Mouse (Mus musculus) right cerebral cortex, postnatal 10 days (tissue): ENCODE measurements around the gene Bmp5.
A peak's percentile ranks its signal among the peaks of the same experiment; 100 is the strongest.

ENCODE experiments used
- DNase-seq, 2 experiments: peaks; one replicate each; pipeline ENCODE4 v3.0.0; 2021; ENCODE audit warnings: low spot score in 2 of 2

Bmp5 gene

DNA sequence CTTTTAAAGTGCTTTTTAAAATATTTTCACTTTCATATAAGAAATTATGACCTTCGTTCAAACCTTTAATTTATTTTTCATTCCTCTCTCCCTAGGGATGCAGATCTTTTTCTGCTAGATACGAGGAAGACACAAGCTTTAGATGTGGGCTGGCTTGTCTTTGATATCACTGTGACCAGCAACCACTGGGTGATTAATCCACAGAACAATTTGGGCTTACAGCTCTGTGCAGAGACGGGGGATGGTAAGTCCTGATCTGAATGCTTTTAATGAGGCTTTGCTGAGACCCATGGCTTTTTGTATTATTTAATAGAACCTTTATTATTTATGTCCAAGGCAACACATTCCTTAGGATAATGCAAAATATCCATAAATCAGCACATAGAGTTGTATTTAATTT lies 64.3 kb downstream of the Bmp5 start:
- DNase-seq = no peak

DNA sequence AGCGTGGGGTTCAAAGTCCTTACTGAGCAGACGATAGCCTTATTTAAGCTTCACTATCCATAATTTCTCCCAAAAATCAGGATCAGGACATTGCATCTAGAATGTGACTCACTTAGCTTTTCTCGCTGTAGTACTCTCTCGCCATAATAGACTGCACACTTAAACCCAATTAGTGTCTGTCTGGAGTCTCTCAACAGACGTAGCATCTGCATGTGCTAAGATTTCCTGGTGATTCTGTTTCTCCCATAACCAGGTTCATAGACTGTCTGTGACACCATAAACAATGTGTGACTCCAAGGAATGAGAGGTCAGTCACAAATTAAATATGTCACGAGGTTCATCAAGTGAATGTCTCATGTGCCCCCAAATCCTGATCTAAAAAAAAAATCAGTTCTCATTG lies 65.7 kb downstream of the Bmp5 start:
- no peak for DNase-seq

DNA sequence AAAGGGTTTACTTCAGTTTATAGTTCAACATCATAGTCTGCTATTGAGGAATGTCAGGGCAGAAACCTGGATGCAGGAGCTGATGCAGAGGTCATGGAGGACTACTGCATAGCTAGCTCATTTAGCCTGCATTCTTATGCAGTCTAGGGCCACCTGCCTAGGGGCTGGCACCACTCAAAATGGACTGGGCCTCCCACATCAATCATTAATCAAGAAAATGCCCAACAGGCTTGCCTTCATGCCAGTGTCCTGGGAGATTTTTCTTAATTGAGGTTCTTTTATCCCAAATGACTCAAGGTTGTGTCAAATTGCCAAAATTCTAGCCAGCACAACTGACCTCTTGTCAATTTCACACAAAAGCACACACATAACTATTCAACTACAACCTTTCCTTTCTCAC lies 70.8 kb downstream of the Bmp5 start:
- no peak for DNase-seq

DNA sequence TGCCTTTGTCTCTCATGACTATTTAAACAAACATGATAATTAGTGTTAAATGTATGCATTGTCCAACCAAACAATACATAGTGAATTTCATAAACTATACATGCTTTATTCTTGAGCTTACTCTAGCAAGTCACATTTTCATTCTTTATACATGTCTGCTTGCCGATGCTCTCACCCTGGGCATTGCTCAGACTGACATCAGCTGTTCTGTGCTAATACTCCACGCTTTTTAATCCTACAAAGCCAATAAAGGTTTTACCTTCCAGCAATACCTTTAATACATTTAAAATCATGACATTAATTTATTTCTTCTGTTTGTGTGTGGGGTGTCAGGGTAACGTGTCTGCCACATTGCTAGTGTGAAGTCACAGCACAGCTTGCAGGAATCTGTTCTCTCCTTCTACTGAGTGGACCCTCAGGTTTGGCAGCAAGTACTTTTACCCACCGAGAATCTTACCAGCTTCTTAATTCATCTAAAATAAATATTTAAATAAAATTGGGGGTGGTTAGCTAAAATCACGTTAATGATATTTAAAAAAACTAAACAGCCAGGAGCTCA lies 75.6 kb downstream of the Bmp5 start:
- DNase-seq = no peak

DNA sequence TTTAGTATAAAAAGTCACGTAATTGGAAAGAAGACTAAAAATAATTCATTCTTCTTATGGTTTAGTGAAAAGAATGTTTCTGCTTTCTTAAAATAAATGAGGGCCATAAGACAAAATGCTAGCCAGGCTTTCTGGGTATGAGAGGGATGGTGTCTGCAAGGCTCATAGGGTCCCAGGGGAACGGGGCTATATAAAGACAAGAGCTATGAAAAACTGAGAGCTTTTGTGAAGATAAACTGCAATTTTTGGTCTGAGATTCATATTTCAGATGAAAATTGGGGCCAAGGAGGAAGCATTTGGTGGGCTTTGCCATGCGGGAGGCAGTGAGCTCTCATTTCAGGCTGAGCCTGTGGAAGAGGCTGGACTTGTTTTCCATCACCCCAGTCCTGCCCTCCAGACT lies 83.0 kb downstream of the Bmp5 start:
- no peak for DNase-seq

DNA sequence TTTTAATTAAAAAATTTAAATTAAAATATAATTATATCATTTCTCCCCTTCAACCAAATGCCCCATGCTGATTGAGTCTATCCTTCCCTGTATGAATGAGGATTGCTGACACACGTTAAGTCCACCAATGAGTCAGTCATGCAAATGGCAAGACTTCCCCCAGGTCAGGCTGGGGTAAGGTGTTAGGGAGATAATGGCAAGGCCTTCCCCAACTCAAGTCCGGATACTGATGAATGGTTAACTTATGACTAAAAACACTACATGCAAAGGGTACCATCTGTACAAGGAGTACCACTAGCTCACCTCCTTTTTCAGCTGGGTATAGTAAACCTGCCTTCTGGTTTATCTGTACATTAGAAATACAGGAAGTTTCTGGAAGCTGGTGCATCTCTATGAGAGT lies 83.8 kb downstream of the Bmp5 start:
- DNase-seq = no peak

DNA sequence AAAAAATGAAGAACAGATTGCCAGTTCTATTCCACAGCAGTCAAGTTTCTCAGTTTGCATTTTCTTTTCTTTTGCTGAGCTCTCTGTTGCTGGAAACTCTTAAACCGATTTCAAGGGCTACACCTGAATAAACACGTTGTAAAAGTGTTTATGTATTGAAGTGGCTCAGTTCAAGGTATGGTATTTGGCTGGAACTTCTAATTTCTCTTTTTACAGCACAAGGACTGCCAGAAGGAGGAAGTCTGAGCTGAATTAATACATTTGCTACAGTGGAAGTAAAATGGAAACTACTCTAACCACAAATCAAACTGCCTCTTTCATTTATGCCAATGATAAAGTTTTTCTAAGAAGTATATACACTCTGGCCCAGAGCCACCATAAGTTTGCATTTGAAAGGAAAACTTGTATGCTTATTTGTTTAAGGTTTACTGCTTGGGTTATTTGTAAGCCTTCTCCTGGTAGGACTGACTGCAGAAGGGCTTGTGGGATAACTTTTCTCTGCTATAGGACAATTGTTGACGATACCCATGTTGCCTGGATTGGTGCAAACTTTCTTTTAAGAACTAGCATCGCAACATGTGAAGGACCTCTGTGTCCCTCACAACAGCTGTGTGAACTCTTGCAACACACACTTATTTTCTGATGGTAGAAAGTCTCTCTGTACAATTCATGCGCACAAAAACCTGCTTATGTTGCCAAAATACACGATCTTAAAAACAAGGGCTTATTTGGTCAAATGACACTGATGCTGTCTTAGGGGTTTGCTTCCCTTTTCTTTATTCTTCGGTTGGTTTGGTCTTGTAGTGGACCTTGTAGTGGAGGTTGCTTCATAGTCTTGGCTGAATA lies 95.4 kb downstream of the Bmp5 start:
- DNase-seq = no peak

DNA sequence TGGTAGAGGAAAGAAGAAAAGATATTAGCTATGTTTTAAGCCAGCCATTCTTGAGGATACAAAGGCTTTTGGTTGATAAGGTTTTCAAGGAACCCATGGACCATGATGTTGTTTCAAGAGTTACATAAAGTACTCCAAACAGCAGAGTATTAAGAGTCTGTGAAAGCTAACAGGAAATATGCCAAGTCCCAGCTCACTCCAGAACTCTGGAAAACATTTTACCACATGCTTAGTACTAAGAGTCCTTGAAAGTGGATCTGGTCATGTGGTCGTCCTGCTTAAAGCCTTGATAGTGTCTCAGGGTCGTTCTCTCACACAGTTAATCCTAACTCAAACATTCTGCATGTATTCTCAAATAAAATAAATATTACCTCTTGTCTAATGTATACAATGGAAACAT lies 101.2 kb downstream of the Bmp5 start:
- DNase-seq = no peak

DNA sequence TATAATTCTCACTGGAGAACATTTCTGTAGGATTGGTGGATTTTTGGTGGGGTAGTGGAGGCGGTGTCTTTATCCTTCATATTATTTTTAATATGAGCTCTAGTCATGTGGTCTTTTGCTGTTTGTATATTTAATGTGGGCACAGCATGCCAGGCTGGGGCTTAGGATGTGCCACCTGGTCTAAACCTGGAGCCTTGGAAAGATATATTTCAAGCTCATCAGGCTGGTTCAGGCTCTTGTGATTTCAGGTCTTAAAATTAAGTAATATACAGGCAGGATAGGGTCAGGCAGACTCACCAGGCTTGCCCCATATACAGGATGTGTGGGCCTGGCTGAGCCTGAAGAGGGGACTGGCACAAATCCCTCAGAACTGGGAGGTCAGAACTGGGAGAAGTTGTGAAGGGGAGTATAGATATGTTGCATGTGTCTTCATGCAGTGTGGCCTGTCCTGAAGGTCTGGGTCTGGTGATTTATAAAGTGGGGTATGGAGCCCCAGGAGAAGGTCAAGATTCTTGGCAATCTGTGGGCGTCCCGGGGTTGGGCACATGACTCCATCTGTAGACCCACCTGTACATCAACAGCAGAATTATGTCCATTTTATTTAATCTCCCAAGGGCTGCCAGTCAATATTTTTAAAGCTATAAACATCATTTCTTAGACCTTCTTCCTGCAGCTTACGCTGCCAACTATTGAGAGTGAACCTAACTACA lies 108.5 kb downstream of the Bmp5 start:
- no peak for DNase-seq

DNA sequence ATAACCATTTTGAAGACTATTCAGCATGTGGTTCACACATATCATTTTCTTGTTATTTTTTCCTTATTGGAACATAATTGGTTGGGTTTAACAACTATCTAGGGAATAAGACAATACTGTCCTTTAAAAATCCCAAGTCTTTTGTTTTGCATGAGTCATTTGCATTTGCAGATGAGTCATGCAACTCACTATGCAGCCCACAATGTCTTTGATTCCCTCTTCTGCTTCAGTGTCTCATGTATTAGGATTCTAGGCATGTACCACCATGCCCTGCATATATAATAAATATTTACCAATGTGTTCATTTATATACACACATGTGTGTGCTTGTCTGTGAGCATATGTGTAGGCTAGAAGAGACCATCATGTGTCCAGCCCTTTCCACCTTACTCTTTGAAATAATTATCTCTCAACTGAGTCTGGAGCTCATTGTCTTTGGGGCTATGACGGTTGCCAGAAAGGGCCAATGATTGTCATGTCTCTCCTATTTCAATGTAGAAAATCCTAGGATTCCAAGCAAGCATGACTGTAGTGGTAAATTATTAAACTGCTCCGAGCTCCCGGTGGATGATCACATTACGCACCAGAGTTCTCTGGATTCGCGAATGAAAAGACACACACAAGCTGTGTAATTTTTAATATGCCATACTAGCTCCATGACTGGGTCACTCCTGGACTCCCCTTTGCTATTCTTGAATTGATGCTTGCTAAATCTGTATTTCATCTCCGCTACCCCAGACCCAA lies 111.8 kb downstream of the Bmp5 start:
- no peak for DNase-seq

DNA sequence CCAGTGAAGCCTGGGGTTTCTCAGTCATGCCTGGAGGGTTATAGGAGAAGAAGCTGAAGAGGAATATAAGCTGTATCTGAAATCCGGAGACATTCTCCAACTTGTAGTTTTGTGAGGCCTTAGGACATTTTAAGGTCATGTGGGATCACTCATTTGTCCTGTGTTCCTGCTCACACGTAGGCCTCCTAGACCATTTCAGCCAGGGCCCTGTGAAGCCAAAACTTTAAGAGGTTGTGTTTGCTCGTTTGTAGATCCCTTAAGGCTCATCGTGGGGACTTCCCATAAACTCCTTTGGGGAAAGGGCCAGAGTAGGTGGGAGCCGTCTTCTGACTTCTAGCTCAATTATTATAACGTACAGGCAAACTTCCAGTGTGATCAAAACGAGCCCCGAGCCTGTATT lies 121.8 kb downstream of the Bmp5 start:
- DNase-seq = no peak

DNA sequence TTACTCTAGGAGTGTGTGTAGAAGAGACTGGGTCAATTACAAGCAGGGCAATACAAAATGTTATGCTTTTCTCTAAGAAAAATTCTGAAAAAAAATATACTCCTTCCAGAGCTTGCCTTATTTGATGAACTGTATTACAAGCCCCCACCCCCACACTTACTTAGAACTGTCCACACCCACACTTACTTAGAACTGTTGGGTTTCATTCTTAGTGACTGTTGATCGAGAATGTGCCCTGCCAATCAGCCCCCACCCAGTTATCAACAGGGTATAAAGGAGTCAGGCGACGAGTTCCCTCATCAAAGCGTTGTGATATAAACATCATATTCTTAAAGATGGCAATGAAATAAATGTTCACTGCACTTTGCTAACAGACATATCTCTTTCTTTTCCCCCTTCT lies 122.9 kb downstream of the Bmp5 start:
- DNase-seq = no peak

DNA sequence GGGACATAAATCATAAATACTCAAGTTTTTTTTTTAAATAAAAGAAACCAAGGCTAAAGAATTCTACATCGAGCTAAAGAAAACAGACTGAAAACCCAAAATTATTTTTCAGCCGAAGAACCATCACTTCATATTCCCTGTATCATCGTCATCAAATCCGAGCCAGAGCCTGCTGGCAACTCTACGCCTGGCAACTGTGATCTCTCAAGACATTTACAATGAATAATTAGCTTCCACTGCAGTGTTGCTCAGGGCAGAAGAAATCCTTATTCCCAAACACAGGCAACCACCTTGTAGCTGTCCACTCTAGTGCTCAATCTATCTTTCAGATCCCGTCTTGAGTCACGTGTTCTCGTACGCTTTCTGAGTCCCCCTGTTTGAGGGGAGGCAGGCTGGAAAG lies 126.1 kb downstream of the Bmp5 start:
- DNase-seq = no peak

DNA sequence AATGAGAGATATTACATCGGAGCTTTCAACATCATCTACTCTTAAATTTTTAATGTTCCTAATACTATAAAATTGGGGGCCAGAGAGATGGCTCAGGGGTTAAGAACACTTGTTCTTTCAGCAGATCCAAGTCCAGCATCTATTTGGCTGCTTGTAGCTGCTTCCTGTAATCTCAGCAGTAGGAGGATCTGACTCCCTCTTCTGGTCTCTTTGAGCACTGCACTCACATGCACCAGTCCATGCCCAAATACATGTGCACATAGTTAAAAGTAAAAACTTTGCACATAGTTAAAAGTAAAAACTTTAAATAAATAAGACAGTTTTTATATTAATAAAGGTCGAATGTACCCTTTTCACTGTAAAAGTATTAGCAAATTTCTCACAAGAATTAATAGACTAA lies 130.3 kb downstream of the Bmp5 start:
- no peak for DNase-seq

DNA sequence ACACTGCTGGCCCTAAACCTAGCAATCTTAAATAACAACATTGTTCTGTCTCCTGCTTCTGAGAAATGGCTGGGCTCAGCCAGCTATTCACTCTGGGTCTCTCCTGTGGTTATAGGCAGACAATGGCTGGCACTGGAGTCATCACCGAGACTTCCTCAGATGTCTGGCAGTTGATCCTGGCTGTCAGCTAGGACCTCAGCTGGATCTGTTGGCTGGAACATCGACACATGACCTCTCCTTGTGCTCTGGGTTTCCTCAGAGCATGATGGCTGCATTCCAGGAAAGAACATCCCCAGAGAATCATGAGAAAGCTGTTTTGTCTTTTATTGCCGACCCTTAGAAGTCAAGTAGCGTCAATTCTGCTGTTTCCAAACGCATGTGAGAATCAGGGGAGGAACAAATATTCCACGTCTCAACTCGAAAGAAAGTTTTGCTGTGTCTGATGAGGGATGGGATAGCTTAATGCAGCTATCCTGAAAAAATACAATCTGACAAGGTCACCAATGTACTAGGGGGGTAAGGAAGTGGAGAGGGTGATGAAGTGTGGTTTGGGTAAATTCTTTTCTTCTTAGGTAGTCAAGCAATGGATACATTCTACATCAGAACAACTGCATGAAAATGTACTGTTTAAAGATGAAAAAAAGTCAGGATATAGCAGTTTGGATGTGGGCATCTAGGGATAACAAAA lies 135.1 kb downstream of the Bmp5 start:
- DNase-seq = peak in 1 of 2 experiments; percentile 27

DNA sequence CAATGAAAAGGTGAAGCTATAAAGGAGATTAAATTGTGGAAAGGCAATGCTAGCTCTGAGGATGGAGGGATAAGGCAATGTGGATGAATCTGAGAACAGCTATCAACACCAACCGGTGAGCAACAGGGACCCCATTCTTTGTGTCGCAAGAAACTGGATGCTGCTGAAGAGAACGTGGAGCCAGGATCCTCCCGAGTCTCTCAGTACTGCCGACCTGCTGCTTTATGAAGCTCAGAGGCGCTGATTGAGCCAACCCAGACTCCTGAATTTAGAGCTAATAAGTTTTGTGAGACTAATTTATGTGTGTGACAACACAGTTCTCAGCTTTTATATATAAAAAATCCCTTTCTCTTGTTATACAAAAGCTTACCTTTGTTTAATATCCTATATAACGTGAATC lies 136.4 kb downstream of the Bmp5 start:
- DNase-seq = no peak

DNA sequence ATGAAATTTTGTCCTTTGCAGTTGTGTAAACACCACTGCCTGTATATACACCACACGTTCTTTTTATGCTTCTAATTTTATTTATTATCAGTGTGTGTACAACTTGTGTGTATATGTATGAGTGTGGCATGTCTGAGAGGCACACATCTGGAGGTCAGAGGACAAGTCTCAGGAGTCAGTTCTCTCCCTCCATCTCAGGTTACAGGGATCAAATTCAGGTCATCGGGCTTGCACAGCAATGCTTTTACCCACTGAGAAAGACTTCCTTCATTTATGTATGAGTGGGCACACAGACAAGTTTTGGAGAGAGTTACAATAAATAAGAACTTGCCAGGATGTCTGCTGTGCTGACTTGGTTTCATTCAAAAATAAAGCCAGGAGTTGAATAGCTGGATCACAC lies 140.9 kb downstream of the Bmp5 start:
- DNase-seq = no peak

DNA sequence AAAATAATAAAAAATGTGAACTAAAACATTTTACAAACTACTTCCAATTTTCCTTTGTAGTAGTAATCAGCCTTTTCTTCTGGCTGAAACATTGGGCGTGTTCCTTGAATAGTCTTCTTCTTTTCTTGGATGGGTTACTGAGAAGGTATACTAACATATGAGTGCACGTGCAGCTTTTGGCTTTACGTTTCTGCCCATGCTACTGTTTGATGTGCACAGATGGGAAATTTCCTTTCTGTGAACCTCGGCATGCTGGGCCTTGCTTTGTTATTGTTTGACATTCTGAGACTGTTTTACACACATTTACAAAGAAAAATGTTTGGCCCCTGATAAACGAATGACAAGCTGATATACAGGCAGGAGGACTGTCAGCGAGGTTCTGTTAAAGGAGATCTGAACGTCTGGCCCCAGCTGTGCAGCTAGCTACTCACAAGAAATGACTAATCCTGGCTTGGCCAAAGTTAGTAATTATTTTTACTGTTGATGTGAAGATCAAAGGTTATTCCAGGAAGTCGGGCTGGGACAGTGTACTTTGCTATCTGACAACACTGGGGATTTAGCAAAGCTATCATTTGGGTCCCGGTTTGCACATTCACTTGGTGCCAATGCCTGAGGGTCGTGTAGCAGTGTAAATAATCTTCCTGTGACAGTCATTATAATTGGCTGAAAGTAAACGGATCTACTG lies 152.2 kb downstream of the Bmp5 start:
- no peak for DNase-seq

DNA sequence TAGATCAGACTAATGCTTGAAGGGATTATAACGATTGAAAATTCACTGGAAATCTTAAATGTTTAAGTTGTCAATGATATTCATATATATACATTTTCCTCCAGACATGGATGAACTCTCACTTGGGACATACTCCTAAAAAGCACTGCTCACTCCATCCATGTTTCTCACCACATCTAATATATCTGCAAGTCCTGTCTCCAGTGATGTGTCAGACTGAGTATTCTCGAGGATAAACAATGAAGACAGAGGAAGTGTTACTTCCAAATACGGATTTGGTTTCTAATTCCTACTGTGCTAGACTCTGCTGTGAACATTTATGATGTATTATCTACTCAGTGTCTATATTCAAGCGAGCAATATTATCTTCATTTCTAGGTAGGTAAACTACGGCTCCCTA lies 152.9 kb downstream of the Bmp5 start:
- DNase-seq = no peak

DNA sequence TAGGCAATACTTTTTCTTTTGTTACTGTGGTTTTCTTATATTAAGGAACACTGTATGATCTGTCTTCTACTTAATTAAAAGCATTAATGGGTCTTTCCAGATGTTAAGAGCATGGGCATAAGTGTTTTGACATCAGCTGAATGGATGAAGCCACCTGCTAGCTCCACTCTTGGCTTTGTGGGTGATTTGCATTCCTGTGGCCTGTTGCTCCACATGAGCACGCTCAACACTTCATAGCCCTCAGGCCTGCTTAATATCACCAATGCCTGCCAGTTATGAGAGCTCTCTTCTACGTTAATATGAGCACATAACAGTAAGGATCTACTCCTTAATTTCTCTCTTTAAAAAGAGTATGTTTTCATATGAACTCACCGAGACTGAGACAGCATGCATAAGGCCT lies 169.5 kb downstream of the Bmp5 start:
- DNase-seq = no peak
